Mouse (Mus musculus) mesoderm, embryonic 11.5 days (tissue): ENCODE results near the gene Map7.

Source experiments
- DNase-seq: peaks from one replicate; pipeline ENCODE4 v3.0.0-alpha.2; 2012; ENCODE audit warnings: low read depth, low spot score

Map7 gene

GRCm38 (mm10) chr10:20230026-20230425 is 81.8 kb downstream of the Map7 start:
- no peak for DNase-seq

- no peak for DNase-seq
Measured at GRCm38 (mm10) chr10:20233451-20233850, 85.2 kb downstream of the Map7 start.

- DNase-seq: peak; percentile 22
Measured at GRCm38 (mm10) chr10:20234466-20234865, 86.2 kb downstream of the Map7 start.

GRCm38 (mm10) chr10:20235656-20236055 is 87.4 kb downstream of the Map7 start:
- no peak for DNase-seq

- no peak for DNase-seq
Measured at GRCm38 (mm10) chr10:20236241-20236640, 88.0 kb downstream of the Map7 start.

GRCm38 (mm10) chr10:20238281-20238680 is 90.0 kb downstream of the Map7 start:
- no peak for DNase-seq

- DNase-seq: no peak
Measured at GRCm38 (mm10) chr10:20240858-20241257, 92.6 kb downstream of the Map7 start.

- no peak for DNase-seq
Measured at GRCm38 (mm10) chr10:20243321-20243720, 95.0 kb downstream of the Map7 start.

GRCm38 (mm10) chr10:20245082-20245481 is 96.8 kb downstream of the Map7 start:
- no peak for DNase-seq

- no peak for DNase-seq
Measured at GRCm38 (mm10) chr10:20249091-20249490, 100.8 kb downstream of the Map7 start.

GRCm38 (mm10) chr10:20255579-20255978 is 107.3 kb downstream of the Map7 start:
- DNase-seq: no peak

- no peak for DNase-seq
Measured at GRCm38 (mm10) chr10:20257054-20257643, 108.9 kb downstream of the Map7 start.

- no peak for DNase-seq
Measured at GRCm38 (mm10) chr10:20257721-20258720, 109.8 kb downstream of the Map7 start.

GRCm38 (mm10) chr10:20259476-20259875 is 111.2 kb downstream of the Map7 start:
- DNase-seq: no peak

GRCm38 (mm10) chr10:20262896-20263295 is 114.6 kb downstream of the Map7 start:
- DNase-seq: no peak

GRCm38 (mm10) chr10:20264479-20264878 is 116.2 kb downstream of the Map7 start:
- no peak for DNase-seq

GRCm38 (mm10) chr10:20267032-20267431 is 118.8 kb downstream of the Map7 start:
- DNase-seq: no peak

- no peak for DNase-seq
Measured at GRCm38 (mm10) chr10:20268945-20269344, 120.7 kb downstream of the Map7 start.

- DNase-seq: no peak
Measured at GRCm38 (mm10) chr10:20272380-20272779, 124.1 kb downstream of the Map7 start.

- no peak for DNase-seq
Measured at GRCm38 (mm10) chr10:20273278-20273677, 125.0 kb downstream of the Map7 start.

GRCm38 (mm10) chr10:20274022-20274421 is 125.8 kb downstream of the Map7 start:
- DNase-seq: no peak

GRCm38 (mm10) chr10:20281456-20281855 is 133.2 kb downstream of the Map7 start:
- DNase-seq: no peak
